Mouse (Mus musculus): ENCODE results near the gene Inha.

GRCm38 (mm10) chr1:75521321-75522031 lies 14.6 kb downstream of the Inha start, which contains the start of gene Stk11ip:
- TF ChIP-seq CTCF (IDR thresholded peaks at IDR 0.05; ENCODE audit: low read depth, low read length) (no peak), POLR2A (IDR thresholded peaks at IDR 0.05; ENCODE audit: extremely low read depth, insufficient read depth, low read length) (peak; percentile 44; the same call in 1 of the 2 replicates)

All from liver, adult 2 months (tissue).